Mouse (Mus musculus) hindbrain, embryonic 10.5 days (tissue): ENCODE data around the gene Btf3. TPM values are rescaled to one million over a fixed set of nuclear protein-coding genes. Genes with fewer than 3 reads are reported as not detected.
A peak's percentile ranks its signal among the peaks of the same experiment; 100 is the strongest.

Experiments
- DNase-seq: peaks from one replicate; pipeline ENCODE4 v3.0.0-alpha.2; 2017; ENCODE audit warnings: low spot score
- H3K27ac ChIP-seq: fragments of 300-500 bp; sonication (generic); 2 replicates; pipeline ENCODE4 v1.5.1; 2016; ENCODE audit warnings: mild to moderate bottlenecking, moderate library complexity
- H3K27me3 ChIP-seq: fragments of 300-500 bp; sonication (generic); 2 replicates; pipeline ENCODE4 v1.6.1; 2016; ENCODE audit warnings: mild to moderate bottlenecking; ENCODE audit not compliant: poor library complexity, insufficient read depth, severe bottlenecking
- H3K36me3 ChIP-seq: fragments of 300-500 bp; sonication (generic); 2 replicates; pipeline ENCODE4 v1.6.1; 2016; ENCODE audit warnings: mild to moderate bottlenecking, moderate library complexity
- H3K4me1 ChIP-seq: fragments of 300-500 bp; sonication (generic); replicated peaks from 2 replicates; pipeline ENCODE4 v1.6.1; 2016; ENCODE audit warnings: mild to moderate bottlenecking
- H3K4me3 ChIP-seq: fragments of 300-500 bp; sonication (generic); 2 replicates; pipeline ENCODE4 v1.5.1; 2016; ENCODE audit warnings: mild to moderate bottlenecking, moderate library complexity
- H3K9me3 ChIP-seq: fragments of 300-500 bp; sonication (generic); 2 replicates; pipeline ENCODE4 v1.6.1; 2016; ENCODE audit warnings: mild to moderate bottlenecking, moderate library complexity
- WGBS: fragments of 180-500 bp; shearing (Covaris S2); methylation state at CpG from one replicate; pipeline ENCODE4 v1.1.7; 2016; 5-methylcytosine and 5-hydroxymethylcytosine counted together
- polyA plus RNA-seq: library from polyadenylated mRNA; unstranded; fragments of >200 nt; fragmentation: Nextera tagmentation; extraction: Ambion mirVana; gene quantifications from 2 replicates; pipeline ENCODE4 v1.2.1, GENCODE M21; 2016

The Btf3 gene
- polyA plus RNA-seq: 664 and 711 TPM in 2 replicates

DNA sequence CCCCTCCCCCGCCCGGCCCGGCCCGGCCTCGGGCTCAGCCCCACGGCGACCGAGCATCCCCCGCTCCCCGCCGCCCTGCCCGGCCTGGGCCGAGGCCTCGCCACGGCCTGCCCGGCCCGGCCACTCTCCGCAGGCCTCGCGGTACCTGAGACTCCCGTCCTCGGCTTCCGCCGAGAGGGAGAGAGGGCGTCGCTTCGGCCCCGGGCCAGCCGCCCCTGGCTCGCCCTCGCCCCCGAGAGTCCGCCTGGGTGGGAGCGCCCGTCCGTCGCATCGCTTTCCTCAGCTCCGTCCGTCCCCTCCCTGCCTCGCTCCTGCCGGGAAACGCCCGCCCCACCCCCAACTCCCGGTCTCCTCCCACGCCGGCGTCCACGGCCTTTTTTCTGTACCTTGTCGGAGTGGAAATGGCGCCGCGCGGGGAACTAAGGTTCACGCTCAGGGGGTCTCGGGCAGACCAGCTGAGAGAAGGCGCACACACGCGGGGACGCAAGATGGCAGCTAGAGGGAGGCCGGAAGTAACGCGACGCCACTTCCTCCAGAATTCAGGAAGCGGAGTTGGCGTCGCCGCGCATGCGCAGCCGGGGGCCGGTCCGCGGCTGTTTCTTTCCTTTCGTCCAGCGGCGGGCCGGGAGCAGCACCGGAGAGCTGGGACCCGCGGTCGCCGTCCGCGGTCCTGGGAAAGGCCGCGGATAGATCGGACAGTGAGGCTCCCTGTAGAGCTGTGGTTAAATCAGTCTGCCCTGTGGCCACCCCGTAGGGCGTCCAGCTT lies at the start of gene Btf3:
Btf3 (minus strand) TSS at position 527 of the 766 bp plus-strand sequence.
- Histone ChIP-seq H3K9me3 (no peaks in the 10 kb centered on the region), H3K4me3 (peak within 1 kb of the TSS; percentile 100), H3K27ac (peak within 1 kb of the TSS; percentile 97), H3K27me3 (no peaks in the 10 kb centered on the region), H3K4me1 (peaks cover 17% of the 10 kb centered on the region), H3K36me3 (peaks cover 35% of the 10 kb centered on the region)
- WGBS: under 1% methylated on average over 90 of the region's 90 CpGs
- DNase-seq: peak; percentile 95

- peak; percentile 76 for DNase-seq
- under 1% methylated on average over 52 of the region's 52 CpGs for WGBS
- Histone ChIP-seq H3K9me3 (no peaks in the 10 kb centered on the region), H3K36me3 (no peaks in the 10 kb centered on the region), H3K27me3 (peaks cover 100% of the 10 kb centered on the region), H3K4me1 (peaks cover 16% of the 10 kb centered on the region), H3K27ac (peak overlapping the region; percentile 64), H3K4me3 (peak overlapping the region; percentile 41)
Measured at GRCm38 (mm10) chr13:98365766-98366421, 49.1 kb upstream of the Btf3 start.

DNA sequence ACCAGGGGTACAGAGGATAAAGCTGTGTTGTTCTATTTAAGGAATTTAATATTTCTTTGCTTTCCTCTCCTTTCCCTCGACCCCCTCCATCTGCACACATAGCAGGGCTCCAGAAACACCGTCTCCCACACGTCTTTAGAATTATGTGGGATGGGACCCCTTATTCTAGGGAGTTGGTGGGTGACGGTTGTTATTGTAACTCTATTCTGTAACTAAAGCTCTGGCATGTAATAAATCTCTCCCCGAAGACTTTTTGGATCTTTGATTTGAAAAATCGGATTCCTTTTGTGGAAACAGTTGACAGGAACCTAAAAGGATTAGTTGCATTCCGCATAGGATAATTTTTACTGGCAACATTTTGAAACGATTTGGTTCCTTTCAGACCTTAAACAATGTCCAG lies 48.3 kb upstream of the Btf3 start:
- WGBS: under 1% methylated on average over 8 of the region's 8 CpGs
- Histone ChIP-seq H3K4me1 (peaks cover 16% of the 10 kb centered on the region), H3K27ac (no peak overlapping the region), H3K9me3 (no peaks in the 10 kb centered on the region), H3K27me3 (peaks cover 100% of the 10 kb centered on the region), H3K36me3 (no peaks in the 10 kb centered on the region), H3K4me3 (no peak overlapping the region)
- no peak for DNase-seq

GRCm38 (mm10) chr13:98363046-98363445 lies 46.2 kb upstream of the Btf3 start:
- Histone ChIP-seq H3K9me3 (no peaks in the 10 kb centered on the region), H3K4me1 (peaks cover 26% of the 10 kb centered on the region), H3K36me3 (no peaks in the 10 kb centered on the region), H3K4me3 (no peak overlapping the region), H3K27ac (no peak overlapping the region), H3K27me3 (peaks cover 100% of the 10 kb centered on the region)
- no peak for DNase-seq
- WGBS: 5% methylated on average over 4 of the region's 4 CpGs

DNA sequence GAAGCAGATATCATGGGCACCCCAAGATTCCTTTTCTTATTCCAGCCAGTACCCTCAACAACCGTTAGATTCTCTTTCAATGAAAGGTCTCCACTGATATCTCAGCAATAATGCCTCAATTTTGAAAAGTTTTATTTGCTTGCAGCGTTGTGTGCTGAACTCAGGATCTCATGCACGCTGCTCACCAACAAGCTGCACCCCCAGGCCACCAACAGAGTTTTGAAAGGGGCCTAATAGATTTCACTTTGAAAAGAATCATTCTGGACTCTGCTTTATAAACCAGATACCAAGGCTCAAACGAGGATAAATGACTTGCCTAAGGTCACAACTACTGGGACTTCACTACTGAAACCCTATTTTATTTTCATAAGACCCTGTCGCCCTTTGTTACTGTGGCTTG lies 44.4 kb upstream of the Btf3 start:
- H3K27ac ChIP-seq: no peak overlapping the region
- H3K4me3 ChIP-seq: no peak overlapping the region
- H3K4me1 ChIP-seq: peaks cover 17% of the 10 kb centered on the region
- no peaks in the 10 kb centered on the region for H3K9me3 ChIP-seq
- H3K36me3 ChIP-seq: no peaks in the 10 kb centered on the region
- 9% methylated on average over 5 of the region's 5 CpGs for WGBS
- H3K27me3 ChIP-seq: peaks cover 100% of the 10 kb centered on the region
- no peak for DNase-seq

DNA sequence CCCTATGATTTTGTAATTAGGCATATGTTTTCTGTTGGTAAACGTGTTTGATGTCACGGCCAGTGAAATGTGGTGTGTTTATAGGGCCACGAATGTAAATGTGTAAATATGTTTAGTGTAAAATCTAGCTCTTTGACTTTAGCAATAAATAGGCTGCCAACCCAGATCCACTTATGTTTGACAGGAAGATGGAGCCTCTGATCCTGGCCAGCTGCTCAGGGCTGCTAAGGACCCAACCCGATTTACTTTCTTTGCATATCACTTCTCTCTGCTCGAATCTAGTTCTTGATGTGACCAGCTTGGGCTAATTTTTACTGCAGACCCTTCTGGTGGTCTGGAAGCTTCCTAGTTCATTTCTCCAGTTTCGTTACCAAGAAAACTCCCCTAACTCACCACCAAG lies 43.6 kb upstream of the Btf3 start:
- Histone ChIP-seq H3K4me1 (peaks cover 16% of the 10 kb centered on the region), H3K4me3 (no peak overlapping the region), H3K27ac (no peak overlapping the region), H3K9me3 (no peaks in the 10 kb centered on the region), H3K36me3 (no peaks in the 10 kb centered on the region), H3K27me3 (peaks cover 100% of the 10 kb centered on the region)
- 8% methylated on average over 6 of the region's 6 CpGs for WGBS
- DNase-seq: no peak

GRCm38 (mm10) chr13:98359337-98359736 lies 42.5 kb upstream of the Btf3 start:
- DNase-seq: peak; percentile 36
- 1% methylated on average over 7 of the region's 8 CpGs for WGBS
- Histone ChIP-seq H3K4me3 (no peak overlapping the region), H3K27me3 (peaks cover 100% of the 10 kb centered on the region), H3K9me3 (no peaks in the 10 kb centered on the region), H3K4me1 (peaks cover 27% of the 10 kb centered on the region), H3K36me3 (no peaks in the 10 kb centered on the region), H3K27ac (no peak overlapping the region)

DNA sequence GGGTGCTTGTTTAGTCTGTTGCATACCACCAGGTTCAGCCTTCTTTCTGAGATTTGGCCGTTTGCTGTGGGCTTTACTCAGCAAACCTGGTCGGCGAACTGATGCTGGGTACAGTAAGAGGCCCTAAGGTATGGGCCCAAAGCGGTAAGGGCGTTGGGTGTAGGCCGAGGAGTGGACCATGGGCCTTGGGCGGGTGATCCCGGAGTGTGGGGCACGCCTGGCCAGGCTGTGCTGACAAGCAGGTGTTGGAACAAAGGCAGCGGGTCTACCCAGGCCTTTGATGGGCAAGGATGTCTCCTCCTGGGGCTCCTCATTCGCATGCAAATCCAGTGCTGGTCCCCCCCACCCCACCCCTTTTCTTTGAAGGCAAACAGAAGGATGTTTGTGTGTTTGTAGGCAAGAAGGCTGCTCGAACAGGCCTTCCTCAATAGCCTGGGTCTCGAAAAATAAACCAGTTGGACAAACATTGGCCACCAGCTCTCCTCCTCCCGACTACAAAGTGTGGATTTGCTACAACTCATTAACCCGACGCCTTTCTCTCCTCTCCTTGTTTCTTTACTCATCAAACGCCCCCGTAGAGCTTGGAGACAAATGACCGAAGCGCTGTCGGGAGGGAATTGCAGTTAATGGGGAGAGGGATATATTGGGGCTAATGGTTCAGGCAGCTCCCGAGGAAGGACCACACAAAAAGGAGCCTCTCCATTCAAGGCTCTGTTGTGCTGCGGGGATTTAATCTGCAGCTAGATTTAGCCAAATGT lies 41.8 kb upstream of the Btf3 start:
- no peaks in the 10 kb centered on the region for H3K36me3 ChIP-seq
- peaks cover 100% of the 10 kb centered on the region for H3K27me3 ChIP-seq

DNA sequence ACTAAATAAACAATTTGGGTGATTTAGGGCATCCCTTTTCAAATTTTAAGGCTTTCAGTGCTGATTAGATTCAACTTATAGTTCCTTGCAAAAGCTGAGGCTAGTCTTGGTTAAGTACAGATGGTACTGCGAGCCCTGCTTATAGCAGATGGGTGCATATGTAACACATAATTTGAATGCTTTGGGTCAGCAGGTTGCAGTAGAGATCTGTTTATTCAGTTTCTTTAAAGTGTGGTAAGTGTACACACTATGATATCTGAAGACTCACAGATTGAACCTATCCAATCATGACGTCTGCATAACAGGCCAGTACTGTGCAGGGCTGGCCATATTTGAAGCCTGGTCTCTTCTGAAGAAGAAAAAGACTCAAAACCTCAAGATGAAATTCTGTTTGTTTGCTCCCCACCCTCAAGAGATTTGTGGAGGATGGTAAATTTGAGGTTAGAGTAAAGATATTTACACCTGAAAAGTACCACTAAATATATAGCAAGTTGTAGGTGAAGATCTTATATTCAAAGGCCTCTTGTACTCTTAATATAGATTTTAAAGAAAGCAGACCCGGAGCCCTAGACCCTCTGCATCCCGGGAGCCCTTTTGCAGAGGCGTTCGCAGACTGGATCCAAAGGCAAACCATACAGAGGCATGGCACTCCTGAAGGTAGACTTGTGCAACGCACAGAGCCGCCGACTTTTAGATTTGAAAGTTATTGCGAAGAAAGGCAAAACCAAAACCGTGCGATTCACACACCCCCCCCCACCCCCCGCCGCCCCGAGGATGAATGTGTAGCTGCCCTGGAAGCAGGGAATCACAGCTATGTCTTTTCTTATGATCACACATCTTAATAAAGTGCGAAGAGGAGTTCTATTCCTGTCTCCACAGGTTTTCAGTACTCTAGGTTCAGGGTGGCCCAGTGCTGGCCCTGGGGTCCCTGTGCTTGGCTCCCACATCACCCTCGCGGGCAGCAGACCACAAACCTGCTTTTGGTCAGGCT lies 40.9 kb upstream of the Btf3 start:
- under 1% methylated on average over 18 of the region's 18 CpGs for WGBS
- Histone ChIP-seq H3K9me3 (no peaks in the 10 kb centered on the region), H3K4me3 (peak overlapping the region; percentile 60), H3K36me3 (no peaks in the 10 kb centered on the region), H3K27ac (peak overlapping the region; percentile 47; the same call in 1 of the 2 replicates), H3K4me1 (peaks cover 37% of the 10 kb centered on the region), H3K27me3 (peaks cover 100% of the 10 kb centered on the region)
- DNase-seq: peak; percentile 37

More for the DNA sequence above, 41.8 kb upstream of the Btf3 start:
- Histone ChIP-seq H3K27ac (peak overlapping the region; percentile 47), H3K4me3 (peak overlapping the region; percentile 60), H3K9me3 (no peaks in the 10 kb centered on the region), H3K4me1 (peaks cover 34% of the 10 kb centered on the region)
- 1% methylated on average over 23 of the region's 23 CpGs for WGBS
- peak; percentile 59 for DNase-seq

GRCm38 (mm10) chr13:98356973-98357425 lies 40.2 kb upstream of the Btf3 start:
- WGBS: 5% methylated on average over 6 of the region's 6 CpGs
- peaks cover 100% of the 10 kb centered on the region for H3K27me3 ChIP-seq
- peaks cover 37% of the 10 kb centered on the region for H3K4me1 ChIP-seq
- no peak for DNase-seq
- H3K9me3 ChIP-seq: no peaks in the 10 kb centered on the region
- H3K27ac ChIP-seq: no peak overlapping the region
- peak overlapping the region; percentile 60 for H3K4me3 ChIP-seq
- H3K36me3 ChIP-seq: no peaks in the 10 kb centered on the region

- H3K27me3 ChIP-seq: peaks cover 100% of the 10 kb centered on the region
- H3K9me3 ChIP-seq: no peaks in the 10 kb centered on the region
- H3K4me3 ChIP-seq: peak overlapping the region; percentile 60
- H3K27ac ChIP-seq: peak overlapping the region; percentile 84
- WGBS: 4% methylated on average over 9 of the region's 9 CpGs
- H3K36me3 ChIP-seq: no peaks in the 10 kb centered on the region
- DNase-seq: no peak
- peaks cover 42% of the 10 kb centered on the region for H3K4me1 ChIP-seq
Measured at GRCm38 (mm10) chr13:98356176-98356972, 39.6 kb upstream of the Btf3 start.
